Mouse (Mus musculus): ENCODE measurements around the gene AI413582.

- no peak for TF ChIP-seq CTCF (IDR thresholded peaks at IDR 0.05; ENCODE audit: low read depth, low read length)
- no peak for TF ChIP-seq POLR2A (IDR thresholded peaks at IDR 0.05; ENCODE audit: borderline replicate concordance, low read depth, low read length)
Observed at GRCm38 (mm10) chr17:27555075-27555511, 10.5 kb downstream of the AI413582 start.
